Mouse (Mus musculus) lung, embryonic 15.5 days (tissue): ENCODE results near the gene Golt1b. TPM values are rescaled to one million over a fixed set of nuclear protein-coding genes. Genes with fewer than 3 reads are reported as not detected.

Source experiments
- ATAC-seq: fragments of 200-750 bp; cut with Nextera tagmentation; 2 replicates; pipeline ENCODE4 v1.8.0; 2017; ENCODE audit warnings: moderate number of reproducible peaks, borderline replicate concordance; ENCODE audit not compliant: low FRiP score, low TSS enrichment; ENCODE audit errors: extremely low read depth
- H3K27ac ChIP-seq: fragments of 300-500 bp; sonication (generic); 2 replicates; pipeline ENCODE4 v1.5.1; 2015; ENCODE audit warnings: moderate library complexity, mild to moderate bottlenecking, inconsistent platforms
- H3K27me3 ChIP-seq: fragments of 300-500 bp; sonication (generic); 2 replicates; pipeline ENCODE4 v1.6.1; 2015; ENCODE audit warnings: inconsistent platforms
- H3K36me3 ChIP-seq: fragments of 300-500 bp; sonication (generic); 2 replicates; pipeline ENCODE4 v1.6.1; 2015; ENCODE audit warnings: inconsistent platforms
- H3K4me1 ChIP-seq: fragments of 300-500 bp; sonication (generic); 2 replicates; pipeline ENCODE4 v1.6.1; 2015; ENCODE audit warnings: inconsistent platforms
- H3K4me2 ChIP-seq: fragments of 300-500 bp; sonication (generic); 2 replicates; pipeline ENCODE4 v1.6.1; 2015; ENCODE audit warnings: inconsistent platforms, mild to moderate bottlenecking, moderate library complexity
- H3K4me3 ChIP-seq: fragments of 300-500 bp; sonication (generic); 2 replicates; pipeline ENCODE4 v1.5.1; 2015; ENCODE audit warnings: mild to moderate bottlenecking, inconsistent platforms
- H3K9ac ChIP-seq: fragments of 300-500 bp; sonication (generic); 2 replicates; pipeline ENCODE4 v1.6.1; 2015; ENCODE audit warnings: inconsistent platforms
- H3K9me3 ChIP-seq: fragments of 300-500 bp; sonication (generic); 2 replicates; pipeline ENCODE4 v1.6.1; 2016; ENCODE audit warnings: inconsistent platforms
- WGBS: fragments of 180-500 bp; shearing (Covaris S2); methylation state at CpG from one replicate; pipeline ENCODE4 v1.1.7; 2015; 5-methylcytosine and 5-hydroxymethylcytosine counted together
- polyA plus RNA-seq: library from polyadenylated mRNA; unstranded; fragments of >200 nt; fragmentation: Nextera tagmentation; extraction: Ambion mirVana; gene quantifications from 2 replicates; pipeline ENCODE4 v1.2.1, GENCODE M21; 2015

Gene Golt1b
- polyA plus RNA-seq, 1 experiment from 2014 or later, result 90.7 TPM

GRCm38 (mm10) chr6:142453311-142453710 is 66.3 kb downstream of the Golt1b start:
- ATAC-seq, result no peak
- WGBS, result 82% methylated on average over 2 of the region's 2 CpGs

More at GRCm38 (mm10) chr6:142453311-142453710, 66.3 kb downstream of the Golt1b start:
- Histone ChIP-seq H3K4me2 (no peak overlapping the region), H3K27ac (no peak overlapping the region), H3K9ac (no peak overlapping the region), H3K9me3 (no peaks in the 10 kb centered on the region), H3K4me1 (no peaks in the 10 kb centered on the region), H3K27me3 (no peaks in the 10 kb centered on the region), H3K4me3 (no peak overlapping the region), H3K36me3 (no peaks in the 10 kb centered on the region)

Other genes starting within 250 kb of the Golt1b start
- not detected in 2 replicates for gene Slco1a6, start 178.7 kb upstream of the Golt1b start, polyA plus RNA-seq
- 0.30 TPM in 1 of 2 replicates, not detected in the other for gene Iapp, start 88.8 kb upstream of the Golt1b start, polyA plus RNA-seq
- 0.13 and 0.17 TPM in 2 replicates for gene Slco1a5, start 64.2 kb upstream of the Golt1b start, polyA plus RNA-seq
- 15.4 and 15.7 TPM in 2 replicates for gene Pyroxd1, start 41.6 kb upstream of the Golt1b start, polyA plus RNA-seq
- 27.1 and 27.4 TPM in 2 replicates for gene Recql, start 134 bp upstream of the Golt1b start, polyA plus RNA-seq
- gene Spx, start 26.2 kb downstream of the Golt1b start, polyA plus RNA-seq, result 0.61 and 0.91 TPM in 2 replicates
- gene Gys2, start 85.9 kb downstream of the Golt1b start, polyA plus RNA-seq, result 0.10 and 0.36 TPM in 2 replicates
- 252 and 254 TPM in 2 replicates for gene Ldhb, start 120.7 kb downstream of the Golt1b start, polyA plus RNA-seq
- gene Kcnj8, start 184.4 kb downstream of the Golt1b start, polyA plus RNA-seq, result 18.3 and 19.7 TPM in 2 replicates